Mouse (Mus musculus) forebrain, embryonic 14.5 days (tissue): ENCODE data around the gene Clnk. TPM values are rescaled to one million over a fixed set of nuclear protein-coding genes. Genes with fewer than 3 reads are reported as not detected.
A peak's percentile ranks its signal among the peaks of the same experiment; 100 is the strongest.

Experiments
- ATAC-seq: fragments of 200-750 bp; cut with Nextera tagmentation; 2 replicates; pipeline ENCODE4 v1.8.0; 2017; ENCODE audit warnings: mild to moderate bottlenecking, moderate library complexity
- DNase-seq: peaks from one replicate; pipeline ENCODE4 v3.0.0-alpha.2; 2015; ENCODE audit warnings: low spot score
- H3K27ac ChIP-seq: fragments of 300-500 bp; sonication (generic); 2 replicates; pipeline ENCODE4 v1.5.1; 2014; ENCODE audit warnings: low read depth, mild to moderate bottlenecking, control low read depth, low read length, moderate library complexity
- H3K27me3 ChIP-seq: fragments of 300-500 bp; sonication (generic); replicated peaks from 2 replicates; pipeline ENCODE4 v1.6.1; 2014; ENCODE audit warnings: low read length, control low read depth, mixed read lengths; ENCODE audit not compliant: control insufficient read depth, insufficient read depth
- H3K36me3 ChIP-seq: fragments of 300-500 bp; sonication (generic); 2 replicates; pipeline ENCODE4 v1.6.1; 2014; ENCODE audit warnings: low read length, control low read depth; ENCODE audit not compliant: control insufficient read depth, insufficient read depth
- H3K4me1 ChIP-seq: fragments of 300-500 bp; sonication (generic); 2 replicates; pipeline ENCODE4 v1.6.1; 2014; ENCODE audit warnings: antibody characterized with exemption, low read length, control low read depth; ENCODE audit not compliant: control insufficient read depth, insufficient read depth
- H3K4me2 ChIP-seq: fragments of 300-500 bp; sonication (generic); 2 replicates; pipeline ENCODE4 v1.6.1; 2014; ENCODE audit warnings: mild to moderate bottlenecking, control low read depth, low read length
- H3K4me3 ChIP-seq: fragments of 300-500 bp; sonication (generic); 2 replicates; pipeline ENCODE4 v1.5.1; 2014; ENCODE audit warnings: low read depth, low read length, control low read depth
- H3K9ac ChIP-seq: fragments of 300-500 bp; sonication (generic); 2 replicates; pipeline ENCODE4 v1.6.1; 2014; ENCODE audit warnings: mild to moderate bottlenecking, low read length, control low read depth, moderate library complexity
- H3K9me3 ChIP-seq: fragments of 300-500 bp; sonication (generic); replicated peaks from 2 replicates; pipeline ENCODE4 v1.6.1; 2016; ENCODE audit warnings: low read length, control low read depth, mixed read lengths; ENCODE audit not compliant: control insufficient read depth
- WGBS: fragments of 180-500 bp; shearing (Covaris S2); extraction: QIAGEN DNeasy Blood & Tissue Kit; methylation state at CpG from one replicate; pipeline ENCODE4 v1.1.7; 2014; 5-methylcytosine and 5-hydroxymethylcytosine counted together
- polyA plus RNA-seq: library from polyadenylated mRNA; unstranded; fragments of >200 nt; fragmentation: Nextera tagmentation; extraction: Ambion mirVana; gene quantifications from 2 replicates; pipeline ENCODE4 v1.2.1, GENCODE M21; 2014

The Clnk gene
- polyA plus RNA-seq, 1 experiment from 2014 or later, result 0.17 TPM

- 46% methylated on average over 4 of the region's 4 CpGs for WGBS
- Histone ChIP-seq H3K9me3 (no peaks in the 10 kb centered on the region), H3K4me3 (no peak overlapping the region), H3K4me2 (no peak overlapping the region), H3K27me3 (no peaks in the 10 kb centered on the region), H3K9ac (no peak overlapping the region), H3K4me1 (peaks cover 5% of the 10 kb centered on the region; the same call in 1 of the 2 replicates), H3K27ac (peak overlapping the region; percentile 79), H3K36me3 (no peaks in the 10 kb centered on the region)
- DNase-seq (peak; percentile 91), ATAC-seq (peak; percentile 66)
Observed at GRCm38 (mm10) chr5:38881728-38882620, 5.4 kb upstream of the Clnk start.

DNA sequence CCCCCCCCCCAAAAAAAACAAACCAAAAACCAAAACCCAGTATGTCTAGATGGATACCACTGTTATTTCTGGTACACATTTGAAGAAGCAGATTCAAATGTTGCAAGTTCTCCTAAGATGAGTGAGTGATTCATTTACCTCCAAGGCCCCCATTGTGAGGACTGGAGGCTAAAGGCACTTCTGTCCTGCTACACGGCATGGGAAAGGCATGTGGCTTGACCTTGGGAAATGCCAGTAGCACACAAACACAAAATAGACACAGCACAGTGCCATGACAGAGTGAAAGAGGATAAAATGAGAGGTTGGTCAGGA lies 4.8 kb upstream of the Clnk start:
- H3K9ac ChIP-seq, result no peak overlapping the region
- H3K27me3 ChIP-seq, result no peaks in the 10 kb centered on the region
- no peaks in the 10 kb centered on the region for H3K9me3 ChIP-seq
- ATAC-seq (no peak; the same call in 1 of the 2 replicates), DNase-seq (no peak)
- H3K4me1 ChIP-seq, result peaks cover 5% of the 10 kb centered on the region; the same call in 1 of the 2 replicates
- peak overlapping the region; percentile 79 for H3K27ac ChIP-seq
- H3K4me2 ChIP-seq, result no peak overlapping the region
- no peak overlapping the region for H3K4me3 ChIP-seq
- 59% methylated on average over 1 of the region's 1 CpGs for WGBS
- H3K36me3 ChIP-seq, result no peaks in the 10 kb centered on the region

GRCm38 (mm10) chr5:38879989-38880706 lies 3.5 kb upstream of the Clnk start:
- Histone ChIP-seq H3K4me2 (no peak overlapping the region), H3K4me3 (no peak overlapping the region), H3K4me1 (peaks cover 5% of the 10 kb centered on the region; the same call in 1 of the 2 replicates), H3K9me3 (no peaks in the 10 kb centered on the region), H3K36me3 (no peaks in the 10 kb centered on the region), H3K27ac (peak overlapping the region; percentile 18; the same call in 1 of the 2 replicates), H3K9ac (no peak overlapping the region), H3K27me3 (no peaks in the 10 kb centered on the region)
- 36% methylated on average over 11 of the region's 11 CpGs for WGBS
- ATAC-seq (peak; percentile 30; the same call in 1 of the 2 replicates), DNase-seq (peak; percentile 52)

DNA sequence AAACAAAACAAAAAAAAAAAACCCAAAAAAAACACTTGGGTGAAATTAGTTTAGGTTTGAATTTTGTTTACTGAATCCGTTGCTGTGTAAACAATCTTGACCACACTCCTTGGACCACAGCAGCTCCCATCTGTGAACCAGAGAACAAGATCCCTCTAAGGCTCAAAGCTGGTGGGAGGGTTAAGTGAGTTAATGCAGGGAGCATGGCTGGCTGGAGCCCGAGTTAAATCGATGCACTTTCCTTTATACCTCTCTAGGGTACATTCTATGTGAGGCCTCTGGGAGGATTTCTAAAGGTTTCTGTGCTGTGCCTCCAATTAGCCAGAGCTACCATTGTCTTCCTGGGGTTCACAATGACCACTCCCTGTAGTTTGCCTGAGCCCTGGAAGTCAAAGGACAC lies 1.2 kb downstream of the Clnk start:
- Histone ChIP-seq H3K36me3 (no peaks in the 10 kb centered on the region), H3K4me3 (no peak overlapping the region), H3K27me3 (no peaks in the 10 kb centered on the region), H3K4me2 (no peak overlapping the region), H3K27ac (no peak overlapping the region), H3K9me3 (no peaks in the 10 kb centered on the region), H3K4me1 (peaks cover 5% of the 10 kb centered on the region; the same call in 1 of the 2 replicates), H3K9ac (no peak overlapping the region)
- DNase-seq (no peak), ATAC-seq (no peak)
- WGBS, result 13% methylated on average over 3 of the region's 3 CpGs

DNA sequence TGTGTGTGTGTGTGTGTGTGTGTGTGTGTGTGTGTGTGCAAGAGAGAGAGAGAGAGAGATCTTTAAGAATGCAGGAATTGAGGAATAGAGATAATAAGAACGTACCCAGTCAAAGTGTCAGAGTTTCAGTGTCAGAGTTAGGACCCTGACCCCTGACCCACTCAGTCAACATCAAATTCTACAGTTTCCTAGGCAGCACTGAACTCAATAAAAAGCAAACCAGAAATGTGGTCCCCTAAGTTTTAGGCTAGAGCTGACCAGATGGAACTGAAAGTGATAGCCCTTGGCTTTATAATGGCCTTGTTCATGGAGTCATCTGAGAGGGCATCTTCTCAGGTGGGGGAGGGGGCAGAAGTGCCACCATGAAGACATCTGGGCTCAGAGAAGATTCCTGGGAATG lies 1.7 kb downstream of the Clnk start:
- no peak for ATAC-seq
- H3K4me2 ChIP-seq, result no peak overlapping the region
- no peaks in the 10 kb centered on the region for H3K27me3 ChIP-seq
- H3K9ac ChIP-seq, result no peak overlapping the region
- H3K9me3 ChIP-seq, result no peaks in the 10 kb centered on the region
- no peak overlapping the region for H3K27ac ChIP-seq
- no peaks in the 10 kb centered on the region for H3K36me3 ChIP-seq
- DNase-seq, result no peak
- H3K4me3 ChIP-seq, result no peak overlapping the region
- peaks cover under 1% of the 10 kb centered on the region; the same call in 1 of the 2 replicates for H3K4me1 ChIP-seq
- 60% methylated on average over 1 of the region's 1 CpGs for WGBS

DNA sequence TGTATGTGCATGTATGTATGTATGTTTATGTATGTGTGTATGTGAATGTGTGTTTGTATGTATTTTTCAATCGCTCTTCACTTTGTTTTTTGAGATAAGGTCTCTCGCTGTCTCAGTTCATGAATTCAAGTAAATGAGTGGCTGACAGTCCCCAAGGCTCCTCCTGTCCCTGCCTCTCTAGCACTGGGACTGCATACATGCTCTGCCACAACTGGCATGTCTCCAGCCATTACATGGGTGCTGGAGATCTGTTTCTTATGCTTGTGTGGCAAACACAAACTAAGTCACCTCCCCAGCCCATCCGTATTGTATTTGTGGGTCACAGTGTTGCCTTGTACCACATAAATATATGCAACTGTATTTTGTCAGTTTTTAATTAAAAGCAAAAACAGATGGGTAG lies 3.7 kb downstream of the Clnk start:
- no peak overlapping the region for H3K9ac ChIP-seq
- H3K27ac ChIP-seq, result no peak overlapping the region
- no peaks in the 10 kb centered on the region for H3K27me3 ChIP-seq
- no peak overlapping the region for H3K4me2 ChIP-seq
- WGBS, result 99% methylated on average over 3 of the region's 3 CpGs
- H3K4me3 ChIP-seq, result no peak overlapping the region
- DNase-seq, result no peak
- H3K4me1 ChIP-seq, result no peaks in the 10 kb centered on the region
- no peaks in the 10 kb centered on the region for H3K36me3 ChIP-seq
- no peaks in the 10 kb centered on the region for H3K9me3 ChIP-seq
- ATAC-seq, result no peak

DNA sequence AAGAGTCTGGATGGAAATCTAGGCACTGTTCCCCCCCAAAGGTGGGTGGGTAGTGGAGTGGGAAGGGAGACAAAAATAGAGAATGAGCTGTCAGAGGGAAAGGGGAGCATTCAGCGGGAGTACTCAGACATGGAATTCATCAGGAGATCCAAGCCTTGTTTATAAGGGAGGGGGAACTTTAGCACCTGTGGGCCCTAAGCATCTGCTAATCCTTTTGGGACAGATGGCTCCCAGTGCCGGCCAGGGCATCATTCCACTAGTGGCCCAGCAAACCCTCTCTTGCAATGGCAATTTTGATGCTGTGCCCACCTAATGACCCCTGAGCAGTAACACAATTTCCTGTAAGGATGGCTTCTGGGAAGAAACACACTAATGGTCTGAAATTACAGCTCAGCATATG lies 5.0 kb downstream of the Clnk start:
- ATAC-seq (peak; percentile 51; the same call in 1 of the 2 replicates), DNase-seq (peak; percentile 27)
- Histone ChIP-seq H3K9ac (no peak overlapping the region), H3K9me3 (no peaks in the 10 kb centered on the region), H3K4me3 (no peak overlapping the region), H3K27me3 (no peaks in the 10 kb centered on the region), H3K36me3 (no peaks in the 10 kb centered on the region), H3K4me1 (no peaks in the 10 kb centered on the region), H3K4me2 (no peak overlapping the region), H3K27ac (no peak overlapping the region)
- WGBS, result 51% methylated on average over 2 of the region's 2 CpGs

DNA sequence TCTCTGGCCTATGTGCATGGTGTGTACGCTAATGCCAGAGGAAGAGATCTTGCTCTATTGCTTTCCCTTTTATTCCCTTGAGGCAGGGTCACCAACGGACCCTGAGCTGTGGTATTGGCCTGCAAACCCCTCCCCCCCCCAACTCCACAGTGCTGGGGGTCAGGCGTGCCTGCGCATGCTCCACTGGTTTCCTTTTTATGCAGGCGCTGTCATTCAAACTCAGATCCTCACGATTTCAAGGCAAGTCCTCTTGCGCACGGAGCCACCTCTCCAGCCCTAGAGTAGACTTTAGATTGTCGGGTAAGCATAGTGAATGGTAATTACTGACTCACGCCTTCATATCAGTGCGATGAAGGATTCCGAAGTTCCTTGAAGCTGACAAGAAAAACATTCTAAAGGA lies 6.1 kb downstream of the Clnk start:
- DNase-seq, result no peak
- Histone ChIP-seq H3K27me3 (no peaks in the 10 kb centered on the region), H3K27ac (no peak overlapping the region), H3K4me1 (no peaks in the 10 kb centered on the region), H3K36me3 (no peaks in the 10 kb centered on the region), H3K9me3 (no peaks in the 10 kb centered on the region), H3K4me3 (no peak overlapping the region), H3K9ac (no peak overlapping the region), H3K4me2 (no peak overlapping the region)
- 58% methylated on average over 12 of the region's 12 CpGs for WGBS
- ATAC-seq, result no peak

GRCm38 (mm10) chr5:38869976-38870375 lies 6.6 kb downstream of the Clnk start:
- H3K9me3 ChIP-seq, result no peaks in the 10 kb centered on the region
- H3K27ac ChIP-seq, result no peak overlapping the region
- H3K4me1 ChIP-seq, result no peaks in the 10 kb centered on the region
- no peaks in the 10 kb centered on the region for H3K27me3 ChIP-seq
- DNase-seq (no peak), ATAC-seq (no peak)
- no peak overlapping the region for H3K9ac ChIP-seq
- no peak overlapping the region for H3K4me3 ChIP-seq
- WGBS, result 71% methylated on average over 9 of the region's 9 CpGs
- no peaks in the 10 kb centered on the region for H3K36me3 ChIP-seq
- no peak overlapping the region for H3K4me2 ChIP-seq
